Mouse (Mus musculus) liver, embryonic 16.5 days (tissue): Measurements from ENCODE around the gene Prickle4. TPM values are rescaled to one million over a fixed set of nuclear protein-coding genes. Genes with fewer than 3 reads are reported as not detected.

Experiments used
- ATAC-seq: fragments of 200-750 bp; cut with Nextera tagmentation; 2 replicates; pipeline ENCODE4 v1.8.0; 2017; ENCODE audit warnings: low read depth, mild to moderate bottlenecking, moderate number of reproducible peaks, moderate library complexity
- H3K27ac ChIP-seq: fragments of 300-500 bp; sonication (generic); 2 replicates; pipeline ENCODE4 v1.5.1; 2014; ENCODE audit warnings: mild to moderate bottlenecking, low read length
- H3K27me3 ChIP-seq: fragments of 300-500 bp; sonication (generic); 2 replicates; pipeline ENCODE4 v1.6.1; 2014; ENCODE audit warnings: low read depth, low read length, mixed read lengths; ENCODE audit not compliant: control insufficient read depth, insufficient read depth
- H3K36me3 ChIP-seq: fragments of 300-500 bp; sonication (generic); 2 replicates; pipeline ENCODE4 v1.6.1; 2014; ENCODE audit warnings: mild to moderate bottlenecking; ENCODE audit not compliant: control insufficient read depth, insufficient read depth
- H3K4me1 ChIP-seq: fragments of 300-500 bp; sonication (generic); 2 replicates; pipeline ENCODE4 v1.6.1; 2014; ENCODE audit warnings: low read depth, low read length, mixed read lengths; ENCODE audit not compliant: control insufficient read depth
- H3K4me2 ChIP-seq: fragments of 300-500 bp; sonication (generic); 2 replicates; pipeline ENCODE4 v1.6.1; 2014; ENCODE audit warnings: low read depth, low read length, mixed read lengths
- H3K4me3 ChIP-seq: fragments of 300-500 bp; sonication (generic); 2 replicates; pipeline ENCODE4 v1.5.1; 2014; ENCODE audit warnings: low read depth, mild to moderate bottlenecking, low read length
- H3K9ac ChIP-seq: fragments of 300-500 bp; sonication (generic); 2 replicates; pipeline ENCODE4 v1.6.1; 2014; ENCODE audit warnings: low read depth, low read length
- H3K9me3 ChIP-seq: fragments of 300-500 bp; sonication (generic); replicated peaks from 2 replicates; pipeline ENCODE4 v1.6.1; 2016; ENCODE audit warnings: low read length; ENCODE audit not compliant: control insufficient read depth
- WGBS: fragments of 180-500 bp; shearing (Covaris S2); extraction: QIAGEN DNeasy Blood & Tissue Kit; methylation state at CpG from one replicate; pipeline ENCODE4 v1.1.7; 2014; ENCODE audit not compliant: insufficient replicate concordance; 5-methylcytosine and 5-hydroxymethylcytosine counted together
- polyA plus RNA-seq: library from polyadenylated mRNA; unstranded; fragments of >200 nt; fragmentation: Nextera tagmentation; extraction: Ambion mirVana; gene quantifications from 2 replicates; pipeline ENCODE4 v1.2.1, GENCODE M21; 2015

Gene Prickle4
- polyA plus RNA-seq, 1 experiment from 2014 or later, result 0.25 TPM

GRCm38 (mm10) chr17:47687409-47688343 lies 6.9 kb downstream of the Prickle4 start:
- Histone ChIP-seq H3K9ac (peak overlapping the region; percentile 77), H3K9me3 (no peaks in the 10 kb centered on the region), H3K36me3 (peaks cover 3% of the 10 kb centered on the region; the same call in 1 of the 2 replicates), H3K27me3 (no peaks in the 10 kb centered on the region), H3K4me2 (peak overlapping the region; percentile 95), H3K27ac (peak overlapping the region; percentile 79), H3K4me3 (peak overlapping the region; percentile 83), H3K4me1 (peaks cover 21% of the 10 kb centered on the region)
- peak; percentile 86 for ATAC-seq
- WGBS, result under 1% methylated on average over 70 of the region's 70 CpGs

- Histone ChIP-seq H3K27me3 (no peaks in the 10 kb centered on the region), H3K9me3 (no peaks in the 10 kb centered on the region), H3K4me3 (no peak overlapping the region), H3K4me2 (no peak overlapping the region), H3K4me1 (peaks cover 13% of the 10 kb centered on the region), H3K9ac (no peak overlapping the region), H3K27ac (no peak overlapping the region), H3K36me3 (peaks cover 24% of the 10 kb centered on the region)
- ATAC-seq, result no peak
- 56% methylated on average over 4 of the region's 4 CpGs for WGBS
Observed at GRCm38 (mm10) chr17:47682836-47683235, 11.7 kb downstream of the Prickle4 start.

DNA sequence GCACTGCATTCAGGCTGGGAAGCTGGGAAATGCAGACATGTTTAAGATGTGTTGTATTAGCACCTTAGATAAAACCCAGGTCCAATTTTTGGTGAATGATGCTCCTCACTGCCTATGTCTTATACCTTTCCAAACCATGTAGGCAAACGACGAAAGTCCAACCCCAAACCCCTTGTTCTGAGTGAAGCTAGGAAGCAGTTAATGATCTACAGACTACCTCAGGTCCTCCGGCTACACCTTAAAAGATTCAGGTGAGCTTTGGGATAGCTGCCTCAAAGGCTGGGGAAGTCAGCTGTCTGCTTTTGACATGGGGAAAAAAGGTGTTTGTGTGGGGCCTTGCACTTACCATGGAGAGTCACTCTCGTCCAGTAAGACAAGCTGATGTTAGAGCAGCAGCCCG lies 15.8 kb downstream of the Prickle4 start:
- H3K4me1 ChIP-seq, result no peaks in the 10 kb centered on the region
- no peak overlapping the region for H3K9ac ChIP-seq
- H3K36me3 ChIP-seq, result peaks cover 25% of the 10 kb centered on the region
- no peak overlapping the region for H3K4me3 ChIP-seq
- WGBS, result 80% methylated on average over 5 of the region's 5 CpGs
- no peak overlapping the region for H3K27ac ChIP-seq
- no peaks in the 10 kb centered on the region for H3K9me3 ChIP-seq
- no peak overlapping the region for H3K4me2 ChIP-seq
- no peaks in the 10 kb centered on the region for H3K27me3 ChIP-seq
- ATAC-seq, result no peak

- Histone ChIP-seq H3K4me3 (no peak overlapping the region), H3K27me3 (no peaks in the 10 kb centered on the region), H3K27ac (no peak overlapping the region), H3K4me2 (no peak overlapping the region), H3K9me3 (no peaks in the 10 kb centered on the region), H3K9ac (no peak overlapping the region), H3K4me1 (no peaks in the 10 kb centered on the region), H3K36me3 (peaks cover 25% of the 10 kb centered on the region)
- WGBS, result 82% methylated on average over 5 of the region's 5 CpGs
- peak; percentile 81 for ATAC-seq
Observed at GRCm38 (mm10) chr17:47678238-47678637, 16.3 kb downstream of the Prickle4 start.

DNA sequence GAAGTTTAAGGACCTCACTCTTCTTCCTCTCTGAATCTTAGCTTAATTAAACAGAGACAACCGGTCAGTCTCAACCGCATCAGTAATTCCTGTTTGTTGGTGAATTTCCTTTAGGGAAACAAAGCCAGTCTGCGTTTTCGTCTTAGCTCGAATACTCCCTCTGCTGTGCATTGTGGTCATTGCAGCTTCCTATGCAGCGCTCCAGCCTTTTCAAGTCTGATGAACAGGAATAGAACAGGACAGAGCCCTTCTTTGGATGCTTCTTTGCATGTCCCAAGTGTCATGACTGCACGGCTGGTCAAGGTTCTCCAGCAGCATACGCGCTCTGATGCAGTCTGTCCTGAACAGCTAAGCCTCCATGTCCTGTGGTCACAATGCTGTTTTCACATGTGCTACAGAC lies 18.0 kb downstream of the Prickle4 start:
- Histone ChIP-seq H3K9me3 (no peaks in the 10 kb centered on the region), H3K27me3 (peaks cover 11% of the 10 kb centered on the region), H3K9ac (no peak overlapping the region), H3K27ac (no peak overlapping the region), H3K4me2 (no peak overlapping the region), H3K36me3 (peaks cover 18% of the 10 kb centered on the region), H3K4me3 (no peak overlapping the region), H3K4me1 (peaks cover 2% of the 10 kb centered on the region; the same call in 1 of the 2 replicates)
- 25% methylated on average over 9 of the region's 9 CpGs for WGBS
- no peak for ATAC-seq

DNA sequence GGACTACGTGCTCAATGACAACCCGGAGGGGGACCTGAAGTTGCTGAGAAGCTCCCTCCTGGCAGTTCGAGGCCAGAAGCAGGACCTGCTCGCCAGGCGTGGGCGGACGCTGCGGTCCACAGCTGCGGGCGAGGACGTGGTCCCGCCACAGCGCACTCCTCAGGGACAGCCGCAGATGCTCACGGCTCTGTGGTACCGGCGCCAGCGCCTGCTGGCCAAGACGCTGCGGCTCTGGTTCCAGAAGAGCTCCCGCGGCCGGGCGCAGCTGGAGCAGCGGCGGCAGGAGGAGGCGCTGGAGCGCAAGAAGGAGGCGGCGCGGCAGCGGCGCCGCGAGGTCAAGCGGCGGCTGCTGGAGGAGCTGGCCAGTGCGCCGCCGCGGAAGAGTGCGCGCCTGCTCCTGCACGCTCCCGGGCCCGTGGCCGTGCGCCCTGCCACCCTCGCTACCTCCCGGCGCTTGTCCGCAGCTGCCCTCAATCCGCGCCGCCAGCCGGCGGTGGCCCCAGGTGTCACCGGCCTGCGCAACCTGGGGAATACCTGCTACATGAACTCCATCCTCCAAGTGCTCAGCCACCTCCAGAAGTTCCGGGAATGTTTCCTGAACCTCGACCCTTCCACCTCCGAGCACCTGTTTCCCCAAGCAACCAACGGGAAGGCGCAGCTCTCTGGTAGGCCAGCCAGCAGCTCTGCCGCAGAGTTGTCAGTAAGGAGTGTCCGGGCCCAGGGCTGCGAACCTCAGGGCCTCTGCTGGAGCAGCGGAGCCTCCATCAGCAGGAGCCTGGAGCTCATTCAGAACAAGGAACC lies 22.0 kb downstream of the Prickle4 start:
- Histone ChIP-seq H3K4me3 (peak overlapping the region; percentile 40), H3K4me2 (peak overlapping the region; percentile 59), H3K4me1 (peaks cover 2% of the 10 kb centered on the region; the same call in 1 of the 2 replicates), H3K36me3 (peaks cover 3% of the 10 kb centered on the region; the same call in 1 of the 2 replicates), H3K9me3 (no peaks in the 10 kb centered on the region), H3K27ac (no peak overlapping the region), H3K9ac (no peak overlapping the region), H3K27me3 (peaks cover 16% of the 10 kb centered on the region)
- peak; percentile 27 for ATAC-seq
- WGBS, result 9% methylated on average over 67 of the region's 68 CpGs

DNA sequence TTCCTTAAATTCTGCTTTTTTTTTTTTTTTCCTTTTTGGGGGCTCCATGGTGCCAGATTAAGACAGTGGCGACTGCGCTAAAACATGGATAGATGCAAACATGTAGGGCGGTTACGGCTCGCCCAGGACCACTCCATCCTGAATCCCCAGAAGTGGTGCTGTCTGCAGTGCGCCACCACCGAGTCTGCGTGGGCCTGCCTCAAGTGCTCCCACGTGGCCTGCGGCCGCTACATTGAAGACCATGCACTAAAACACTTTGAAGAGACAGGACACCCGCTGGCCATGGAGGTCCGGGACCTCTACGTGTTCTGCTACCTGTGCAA lies 22.6 kb downstream of the Prickle4 start:
- Histone ChIP-seq H3K9me3 (no peaks in the 10 kb centered on the region), H3K4me1 (peaks cover 2% of the 10 kb centered on the region; the same call in 1 of the 2 replicates), H3K9ac (no peak overlapping the region), H3K36me3 (peaks cover 3% of the 10 kb centered on the region; the same call in 1 of the 2 replicates), H3K4me3 (peak overlapping the region; percentile 40), H3K27me3 (peaks cover 16% of the 10 kb centered on the region), H3K27ac (no peak overlapping the region), H3K4me2 (peak overlapping the region; percentile 59)
- ATAC-seq, result 0 out of 2 replicates have a peak, but pooled peaks have one; percentile 13
- 30% methylated on average over 14 of the region's 14 CpGs for WGBS

GRCm38 (mm10) chr17:47669166-47669565 lies 25.4 kb downstream of the Prickle4 start:
- peaks cover 16% of the 10 kb centered on the region for H3K27me3 ChIP-seq
- H3K36me3 ChIP-seq, result no peaks in the 10 kb centered on the region; the same call in 1 of the 2 replicates
- H3K9ac ChIP-seq, result no peak overlapping the region
- ATAC-seq, result no peak
- no peak overlapping the region for H3K4me3 ChIP-seq
- 71% methylated on average over 4 of the region's 4 CpGs for WGBS
- no peak overlapping the region for H3K4me2 ChIP-seq
- H3K4me1 ChIP-seq, result peaks cover 2% of the 10 kb centered on the region; the same call in 1 of the 2 replicates
- H3K9me3 ChIP-seq, result no peaks in the 10 kb centered on the region
- no peak overlapping the region for H3K27ac ChIP-seq
